ENCODE assay signal across 12 mouse cellular contexts in the genomic region with DNA sequence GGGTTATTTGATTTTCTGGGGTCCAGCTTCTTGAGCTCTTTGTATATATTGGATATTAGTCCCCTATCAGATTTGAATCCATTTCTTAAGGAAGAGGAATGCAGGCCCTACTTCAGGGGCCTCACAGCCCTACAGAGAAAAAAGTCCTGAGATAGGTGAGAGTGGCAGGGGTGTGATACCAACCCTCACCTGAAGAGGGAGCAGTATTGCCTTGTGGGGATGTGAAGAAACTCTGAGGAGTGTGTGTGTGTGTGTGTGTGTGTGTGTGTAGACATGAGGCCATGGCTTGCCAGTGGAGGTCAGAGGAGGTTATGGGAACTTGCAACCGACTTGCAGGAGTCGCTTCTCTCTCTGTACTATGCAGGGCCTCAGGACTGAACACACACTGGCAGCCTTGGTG.
DNase-seq lines count a peak whose midpoint lies in the region; ATAC-seq and TF ChIP-seq lines count a peak whose summit lies in the region.
"Had no signal": no experiment of that assay in that cellular context is flagged by ENCODE, and none has a peak within 500 bp of the region (broad histone marks: within the 10 kb centered on the region; RNA-seq: fewer than 3 reads in every experiment).

No protein-coding gene starts in this region.

- no peak overlapping the region for H3K4me2 ChIP-seq in liver, embryonic 12.5 days
- H3K4me2 ChIP-seq: heart, embryonic 15.5 days; limb, embryonic 12.5 days; stomach, embryonic 15.5 days had no signal

- no peaks in the 10 kb centered on the region for H3K36me3 ChIP-seq in liver, adult 2 months (ENCODE audit: control insufficient read depth, insufficient read depth, low read length)
- no peaks in the 10 kb centered on the region for H3K36me3 ChIP-seq in liver, embryonic 12.5 days
- H3K36me3 ChIP-seq: heart, embryonic 15.5 days; limb, embryonic 12.5 days; stomach, embryonic 15.5 days had no signal

- peak; percentile 46; the same call in 1 of the 2 replicates for TF ChIP-seq CTCF in liver, adult 2 months (IDR thresholded peaks at IDR 0.05; ENCODE audit: low read depth, low read length)
- TF ChIP-seq CTCF in bone marrow macrophage, adult 2 months (IDR thresholded peaks at IDR 0.05; ENCODE audit: low read depth, low read length) = peak; percentile 36; the same call in 1 of the 2 replicates
- peak; percentile 24; the same call in 1 of the 2 replicates for TF ChIP-seq CTCF in olfactory bulb, adult 2 months (IDR thresholded peaks at IDR 0.05; ENCODE audit: insufficient read depth, low read depth, low read length)

- no peak overlapping the region for H3K27ac ChIP-seq in liver, adult 2 months (replicated peaks; ENCODE audit: insufficient read depth, low read depth, low read length)
- H3K27ac ChIP-seq in liver, embryonic 12.5 days = no peak overlapping the region
- H3K27ac ChIP-seq in bone marrow macrophage, adult 2 months (ENCODE audit: insufficient read depth, low read depth, low read length) = no peak overlapping the region
- H3K27ac ChIP-seq in olfactory bulb, adult 2 months (ENCODE audit: insufficient read depth, low read depth, low read length) = no peak overlapping the region
- H3K27ac ChIP-seq: heart, embryonic 15.5 days; limb, embryonic 12.5 days; stomach, embryonic 15.5 days had no signal

- no peaks in the 10 kb centered on the region for H3K4me1 ChIP-seq in liver, adult 2 months (ENCODE audit: control insufficient read depth, insufficient read depth, low read length)
- no peaks in the 10 kb centered on the region for H3K4me1 ChIP-seq in liver, embryonic 12.5 days
- no peaks in the 10 kb centered on the region for H3K4me1 ChIP-seq in bone marrow macrophage, adult 2 months (ENCODE audit: control insufficient read depth, insufficient read depth, low read length)
- H3K4me1 ChIP-seq in olfactory bulb, adult 2 months (ENCODE audit: control insufficient read depth, insufficient read depth, low read length) = peaks cover 3% of the 10 kb centered on the region
- H3K4me1 ChIP-seq: heart, embryonic 15.5 days; limb, embryonic 12.5 days; stomach, embryonic 15.5 days had no signal

- H3K27me3 ChIP-seq in liver, adult 2 months (ENCODE audit: control insufficient read depth, insufficient read depth, low read length) = no peaks in the 10 kb centered on the region; the same call in none of the 2 replicates
- no peaks in the 10 kb centered on the region for H3K27me3 ChIP-seq in liver, embryonic 12.5 days (replicated peaks)
- H3K27me3 ChIP-seq: stomach, embryonic 15.5 days had no signal

- DNase-seq in embryo, embryonic 10 days (ENCODE audit: low spot score) = peak; percentile 42
- DNase-seq in embryo, embryonic 11 days = no peak
- peak; percentile 22 for DNase-seq in liver, adult 2 months (ENCODE audit: extremely low read depth, low read depth, low spot score)
- DNase-seq in neural tube, embryonic 10.5 days (ENCODE audit: extremely low spot score, low spot score) = no peak
- DNase-seq in gastrocnemius, postnatal 4 days (ENCODE audit: low spot score in 2 of 2) = no peak

- no peaks in the 10 kb centered on the region for H3K79me2 ChIP-seq in liver, adult 2 months (ENCODE audit: control insufficient read depth, insufficient read depth, low read length)

- ATAC-seq in liver, embryonic 12.5 days = no peak

- 75% methylated on average over 2 of the region's 2 CpGs for WGBS in liver, adult 2 months
- WGBS in liver, embryonic 12.5 days (ENCODE audit: insufficient replicate concordance) = 60% methylated on average over 2 of the region's 2 CpGs
- WGBS in olfactory bulb, adult 2 months = 88% methylated on average over 2 of the region's 2 CpGs

- no peak overlapping the region for H3K4me3 ChIP-seq in liver, adult 2 months (ENCODE audit: insufficient read depth, low read depth, low read length)
- no peak overlapping the region for H3K4me3 ChIP-seq in liver, embryonic 12.5 days
- no peak overlapping the region for H3K4me3 ChIP-seq in bone marrow macrophage, adult 2 months (ENCODE audit: insufficient read depth, low read length)
- H3K4me3 ChIP-seq in olfactory bulb, adult 2 months (ENCODE audit: insufficient read depth, low read depth, low read length) = no peak overlapping the region
- H3K4me3 ChIP-seq: heart, embryonic 15.5 days; limb, embryonic 12.5 days; myocyte; stomach, embryonic 15.5 days had no signal

- H3K9ac ChIP-seq in liver, adult 2 months (ENCODE audit: low read depth, low read length) = no peak overlapping the region
- no peak overlapping the region for H3K9ac ChIP-seq in liver, embryonic 12.5 days
- H3K9ac ChIP-seq: heart, embryonic 15.5 days; limb, embryonic 12.5 days; stomach, embryonic 15.5 days had no signal

- H3K9me3 ChIP-seq in liver, embryonic 12.5 days (replicated peaks) = no peaks in the 10 kb centered on the region
- H3K9me3 ChIP-seq: heart, embryonic 15.5 days; limb, embryonic 12.5 days; stomach, embryonic 15.5 days had no signal

- no peak for TF ChIP-seq POLR2A in liver, adult 2 months (IDR thresholded peaks at IDR 0.05; ENCODE audit: extremely low read depth, insufficient read depth, low read length)
- no peak for TF ChIP-seq POLR2A in bone marrow macrophage, adult 2 months (IDR thresholded peaks at IDR 0.05; ENCODE audit: borderline replicate concordance, low read depth, low read length)
- TF ChIP-seq POLR2A in olfactory bulb, adult 2 months (IDR thresholded peaks at IDR 0.05; ENCODE audit: insufficient read depth, low read depth, low read length) = no peak

Comparison
In these comparisons a context has a peak if more than half of its experiments do, and no peak if none do; other contexts are left out.
1. DNase-seq: peak in embryo, embryonic 10 days (single experiment) and liver, adult 2 months (single experiment); none in embryo, embryonic 11 days (single experiment), neural tube, embryonic 10.5 days (single experiment) and gastrocnemius, postnatal 4 days (0 of 2).
2. Peak in every context shown above with its lines, with median percentiles within 50 percentile points of each other: CTCF ChIP-seq.